Mouse (Mus musculus) MEL-GATA-1-ER (cell line): ENCODE measurements around the gene Nlrc3.
"Not testable (repeated sequence)": the region's sequence is repeated elsewhere in the genome, so short reads cannot be mapped to it uniquely, and the experiment has no call there.

ENCODE experiments used
- DNase-seq: peaks from one replicate; pipeline ENCODE4 v3.0.0-alpha.2; 2012; ENCODE audit warnings: low read depth; ENCODE audit errors: extremely low read depth

Nlrc3 gene

GRCm38 (mm10) chr16:3976251-3976671 lies at the start of gene Nlrc3:
TSS of gene Nlrc3 (minus strand) at chr16:3976632.
- DNase-seq = no peak

- DNase-seq = no peak
Measured at GRCm38 (mm10) chr16:4022719-4023118, 46.3 kb upstream of the Nlrc3 start.

- no peak for DNase-seq
Measured at GRCm38 (mm10) chr16:4021241-4021640, 44.8 kb upstream of the Nlrc3 start.

- not testable (repeated sequence) for DNase-seq
Measured at GRCm38 (mm10) chr16:4017466-4017865, 41.0 kb upstream of the Nlrc3 start.

GRCm38 (mm10) chr16:4016786-4017185 lies 40.4 kb upstream of the Nlrc3 start:
- DNase-seq = not testable (repeated sequence)

GRCm38 (mm10) chr16:4014040-4014668 lies 37.7 kb upstream of the Nlrc3 start:
- no peak for DNase-seq

- no peak for DNase-seq
Measured at GRCm38 (mm10) chr16:4012882-4013570, 36.6 kb upstream of the Nlrc3 start.

- peak; percentile 91 for DNase-seq
Measured at GRCm38 (mm10) chr16:4003489-4004398, 27.3 kb upstream of the Nlrc3 start, which contains the start of gene Slx4. TSS of gene Slx4 (minus strand) at chr16:4003770.

- DNase-seq = no peak
Measured at GRCm38 (mm10) chr16:3988410-3988809, 12.0 kb upstream of the Nlrc3 start.

GRCm38 (mm10) chr16:3983146-3983700 lies 6.8 kb upstream of the Nlrc3 start:
- DNase-seq = no peak

GRCm38 (mm10) chr16:3982173-3982572 lies 5.7 kb upstream of the Nlrc3 start:
- DNase-seq = no peak

- no peak for DNase-seq
Measured at GRCm38 (mm10) chr16:3976712-3977111, 280 bp upstream of the Nlrc3 start.

- DNase-seq = no peak
Measured at GRCm38 (mm10) chr16:3975658-3976057, 774 bp downstream of the Nlrc3 start.

GRCm38 (mm10) chr16:3974456-3974855 lies 2.0 kb downstream of the Nlrc3 start:
- DNase-seq = not testable (repeated sequence)

GRCm38 (mm10) chr16:3965534-3965933 lies 10.9 kb downstream of the Nlrc3 start:
- no peak for DNase-seq

- no peak for DNase-seq
Measured at GRCm38 (mm10) chr16:3964990-3965389, 11.4 kb downstream of the Nlrc3 start.

GRCm38 (mm10) chr16:3959261-3959660 lies 17.2 kb downstream of the Nlrc3 start:
- DNase-seq = no peak

- no peak for DNase-seq
Measured at GRCm38 (mm10) chr16:3956369-3956768, 20.1 kb downstream of the Nlrc3 start.

- peak; percentile 15 for DNase-seq
Measured at GRCm38 (mm10) chr16:3951141-3951540, 25.3 kb downstream of the Nlrc3 start.

GRCm38 (mm10) chr16:3934701-3935100 lies 41.7 kb downstream of the Nlrc3 start:
- DNase-seq = no peak

- no peak for DNase-seq
Measured at GRCm38 (mm10) chr16:3934091-3934490, 42.3 kb downstream of the Nlrc3 start.

GRCm38 (mm10) chr16:3933536-3933935 lies 42.9 kb downstream of the Nlrc3 start:
- DNase-seq = no peak
